Mouse (Mus musculus): ENCODE measurements around the gene Dyrk3.

DNA sequence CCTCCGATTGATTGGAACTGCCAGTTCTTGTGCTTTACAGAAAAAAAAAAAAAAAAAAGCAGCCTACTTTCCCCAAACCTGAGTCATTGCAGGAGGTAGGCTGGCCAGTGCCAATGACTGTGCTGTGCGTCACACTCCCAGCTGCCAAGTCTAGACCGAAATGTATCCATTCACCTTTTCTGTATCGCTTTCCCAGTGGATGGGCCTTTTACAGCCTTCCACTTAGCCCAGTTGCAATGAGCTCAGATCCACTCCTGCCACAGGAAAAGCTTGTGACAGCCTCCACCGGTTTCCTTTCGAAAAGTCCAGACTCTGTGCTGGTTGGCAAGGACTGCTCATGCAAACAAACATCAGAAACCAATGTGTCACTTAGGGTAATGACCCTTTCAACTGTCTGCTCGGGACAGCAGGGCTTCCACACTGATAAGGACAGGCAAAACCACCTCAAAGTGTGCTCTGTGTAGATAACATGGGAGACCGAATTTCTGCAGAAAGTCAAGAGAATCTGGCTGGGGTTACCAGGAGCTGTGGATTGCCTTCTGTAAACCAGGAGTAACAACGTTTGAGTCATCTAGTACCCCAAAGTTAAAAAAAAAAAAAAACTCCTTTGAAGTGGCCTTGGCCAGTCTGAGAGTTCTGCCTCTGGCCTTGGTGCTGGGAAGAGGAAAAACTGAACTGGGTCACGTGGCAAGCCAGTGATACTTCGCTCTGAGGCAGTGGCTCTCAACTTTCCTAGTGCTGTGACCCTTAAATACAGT lies 12.0 kb downstream of the Dyrk3 start:
- TF ChIP-seq CTCF (IDR thresholded peaks at IDR 0.05; ENCODE audit: borderline replicate concordance, extremely low read depth, insufficient read depth, insufficient read length) (no peak), POLR2A (IDR thresholded peaks at IDR 0.05; ENCODE audit: borderline replicate concordance, extremely low read depth, insufficient read depth, insufficient read length, poor library complexity, severe bottlenecking) (no peak)
